Mouse (Mus musculus) cerebellum, adult 11-12 months (tissue): ENCODE data around the gene Fam155a.

Experiments
- DNase-seq: peaks from one replicate; pipeline ENCODE4 v3.0.0; 2022

Fam155a gene

DNA sequence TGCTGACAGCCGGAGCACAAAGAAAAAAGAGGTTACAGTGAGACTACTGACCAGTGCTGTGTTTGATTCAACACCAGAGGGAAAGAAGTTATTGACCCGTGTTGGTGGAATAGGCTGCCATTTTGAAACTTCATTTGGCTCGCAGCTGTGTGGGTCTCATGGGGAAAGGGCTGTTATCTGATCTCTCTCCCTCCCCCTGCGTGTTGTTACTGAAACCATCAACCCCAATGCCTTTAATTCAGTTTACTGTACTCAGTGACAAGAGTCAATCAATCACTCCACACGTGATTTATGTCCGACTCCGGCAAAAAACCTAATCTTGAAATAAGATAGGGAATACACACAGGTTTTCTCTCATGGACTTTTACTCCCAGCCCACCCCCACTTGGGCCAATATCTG lies 611.6 kb downstream of the Fam155a start:
- no peak for DNase-seq

DNA sequence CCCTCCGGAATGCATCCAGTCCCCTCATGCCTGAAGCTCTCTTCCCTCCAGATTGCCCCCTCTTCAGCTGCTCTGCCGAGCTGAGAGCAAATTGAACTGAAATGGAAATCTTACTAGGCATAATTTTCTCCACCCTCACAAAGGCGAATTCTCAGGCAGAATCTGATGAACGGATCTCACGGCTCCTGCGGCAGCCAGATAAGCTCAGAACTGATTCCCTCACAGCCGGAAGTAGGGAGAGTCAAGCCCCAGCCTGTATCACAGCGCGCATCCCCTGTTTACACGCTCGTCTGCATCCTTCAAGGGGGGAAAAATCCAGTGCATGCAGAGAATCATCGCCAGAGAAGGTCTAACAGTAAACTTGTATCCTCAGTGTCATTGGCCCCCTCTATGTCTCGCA lies 612.3 kb downstream of the Fam155a start:
- DNase-seq: no peak

DNA sequence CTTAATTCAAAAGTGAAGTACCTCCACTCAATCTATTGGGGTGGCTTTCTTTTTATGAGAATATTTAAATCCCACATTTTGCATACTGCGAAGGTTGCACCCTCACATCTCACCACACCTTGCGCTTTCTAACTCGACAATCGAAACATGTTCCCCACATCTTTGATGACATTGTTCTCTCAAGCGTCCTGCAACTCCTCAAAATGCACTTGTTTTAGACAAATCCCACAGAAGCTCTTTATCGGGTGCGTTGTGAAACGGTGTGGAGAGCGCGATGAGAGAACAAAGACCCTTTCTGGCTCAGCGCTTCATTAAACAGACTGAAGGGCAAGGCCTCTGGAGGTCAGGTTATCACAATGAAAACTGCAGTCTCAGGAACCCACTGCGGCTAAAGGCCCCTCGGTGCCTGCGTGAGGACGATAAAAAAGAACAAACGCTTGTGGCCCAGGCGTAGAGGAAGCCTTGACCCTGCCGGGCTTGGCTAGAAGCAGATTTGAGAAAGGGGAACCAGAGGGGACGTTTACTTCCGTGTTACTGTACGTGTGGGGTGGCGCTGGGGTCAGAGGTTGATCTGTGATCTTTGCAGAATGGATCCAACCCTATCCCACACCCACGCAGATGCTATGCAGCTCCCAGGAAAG lies 613.7 kb downstream of the Fam155a start:
- no peak for DNase-seq
